Mouse (Mus musculus) midbrain, embryonic 13.5 days (tissue): ENCODE results near the gene Gm10447. TPM values are rescaled to one million over a fixed set of nuclear protein-coding genes. Genes with fewer than 3 reads are reported as not detected.
A peak's percentile ranks its signal among the peaks of the same experiment; 100 is the strongest.

Source experiments
- ATAC-seq: fragments of 200-750 bp; cut with Nextera tagmentation; 2 replicates; pipeline ENCODE4 v1.8.0; 2017; ENCODE audit warnings: mild to moderate bottlenecking, moderate TSS enrichment, moderate library complexity
- H3K27ac ChIP-seq: fragments of 300-500 bp; sonication (generic); 2 replicates; pipeline ENCODE4 v1.5.1; 2015; ENCODE audit warnings: inconsistent platforms, mild to moderate bottlenecking, moderate library complexity
- H3K27me3 ChIP-seq: fragments of 300-500 bp; sonication (generic); 2 replicates; pipeline ENCODE4 v1.6.1; 2015; ENCODE audit warnings: mild to moderate bottlenecking, inconsistent platforms
- H3K36me3 ChIP-seq: fragments of 300-500 bp; sonication (generic); 2 replicates; pipeline ENCODE4 v1.6.1; 2015; ENCODE audit warnings: mild to moderate bottlenecking, inconsistent platforms
- H3K4me1 ChIP-seq: fragments of 300-500 bp; sonication (generic); replicated peaks from 2 replicates; pipeline ENCODE4 v1.6.1; 2015; ENCODE audit warnings: inconsistent platforms
- H3K4me2 ChIP-seq: fragments of 300-500 bp; sonication (generic); replicated peaks from 2 replicates; pipeline ENCODE4 v1.6.1; 2015; ENCODE audit warnings: moderate library complexity, mild to moderate bottlenecking, inconsistent platforms
- H3K4me3 ChIP-seq: fragments of 300-500 bp; sonication (generic); replicated peaks from 2 replicates; pipeline ENCODE4 v1.5.1; 2015; ENCODE audit warnings: mild to moderate bottlenecking, inconsistent platforms
- H3K9ac ChIP-seq: fragments of 300-500 bp; sonication (generic); replicated peaks from 2 replicates; pipeline ENCODE4 v1.6.1; 2015; ENCODE audit warnings: mild to moderate bottlenecking, inconsistent platforms
- H3K9me3 ChIP-seq: fragments of 300-500 bp; sonication (generic); 2 replicates; pipeline ENCODE4 v1.6.1; 2016; ENCODE audit warnings: mild to moderate bottlenecking, inconsistent platforms
- WGBS: fragments of 180-500 bp; shearing (Covaris S2); methylation state at CpG from one replicate; pipeline ENCODE4 v1.1.7; 2015; 5-methylcytosine and 5-hydroxymethylcytosine counted together
- polyA plus RNA-seq: library from polyadenylated mRNA; unstranded; fragments of >200 nt; fragmentation: Nextera tagmentation; extraction: Ambion mirVana; gene quantifications from 2 replicates; pipeline ENCODE4 v1.2.1, GENCODE M21; 2015

Gm10447 gene
- polyA plus RNA-seq, 1 experiment from 2014 or later, result not detected

DNA sequence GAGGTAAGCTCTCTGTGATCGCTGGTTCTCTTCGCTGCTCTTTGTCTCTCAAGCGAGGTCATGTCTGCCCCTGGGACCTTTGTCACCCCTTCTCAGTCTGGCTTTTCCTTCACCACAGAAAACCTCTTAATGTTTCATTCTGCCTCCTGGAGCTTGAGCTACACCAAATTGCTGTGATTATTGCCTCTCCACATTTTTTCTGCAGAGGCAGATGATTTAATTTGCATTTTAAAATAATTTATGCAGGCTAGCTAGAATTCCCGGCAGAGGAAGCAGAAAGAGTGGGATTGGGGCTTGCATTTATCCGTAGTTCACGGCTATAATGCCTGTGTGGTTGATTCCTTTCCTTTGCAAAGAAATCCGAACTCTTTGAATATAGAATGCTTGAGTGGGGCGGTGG, 18.7 kb upstream of the Gm10447 start:
- Histone ChIP-seq H3K9ac (peak overlapping the region; percentile 40; the same call in 1 of the 2 replicates), H3K4me3 (peak overlapping the region; percentile 21), H3K27ac (peak overlapping the region; percentile 74), H3K36me3 (no peaks in the 10 kb centered on the region), H3K4me2 (peak overlapping the region; percentile 48), H3K4me1 (peaks cover 42% of the 10 kb centered on the region), H3K9me3 (no peaks in the 10 kb centered on the region), H3K27me3 (peaks cover 81% of the 10 kb centered on the region)
- peak; percentile 48; the same call in 1 of the 2 replicates for ATAC-seq
- 7% methylated on average over 8 of the region's 8 CpGs for WGBS

DNA sequence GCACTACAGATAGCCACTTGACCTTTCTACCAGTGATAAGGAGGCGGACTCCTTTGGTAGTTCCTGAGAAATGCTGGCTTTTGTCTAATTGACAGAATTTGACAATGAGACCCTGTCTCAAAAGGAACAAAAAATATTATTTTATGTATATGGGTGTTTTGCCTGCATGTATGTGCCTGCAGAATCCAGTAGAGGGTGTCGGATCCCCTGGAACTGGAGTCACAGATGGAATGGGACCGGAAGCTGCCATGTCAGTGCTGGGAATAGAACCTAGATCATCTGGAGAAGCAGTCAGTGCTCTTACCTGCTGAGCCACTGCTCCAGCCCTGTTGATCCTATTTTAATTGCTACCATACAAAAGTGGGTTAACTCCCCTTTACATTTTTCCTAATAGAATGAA, 15.8 kb upstream of the Gm10447 start:
- Histone ChIP-seq H3K27me3 (peaks cover 71% of the 10 kb centered on the region), H3K36me3 (no peaks in the 10 kb centered on the region), H3K27ac (no peak overlapping the region), H3K4me3 (no peak overlapping the region), H3K4me1 (peaks cover 36% of the 10 kb centered on the region), H3K9ac (no peak overlapping the region), H3K4me2 (no peak overlapping the region), H3K9me3 (no peaks in the 10 kb centered on the region)
- 82% methylated on average over 3 of the region's 3 CpGs for WGBS
- no peak for ATAC-seq

DNA sequence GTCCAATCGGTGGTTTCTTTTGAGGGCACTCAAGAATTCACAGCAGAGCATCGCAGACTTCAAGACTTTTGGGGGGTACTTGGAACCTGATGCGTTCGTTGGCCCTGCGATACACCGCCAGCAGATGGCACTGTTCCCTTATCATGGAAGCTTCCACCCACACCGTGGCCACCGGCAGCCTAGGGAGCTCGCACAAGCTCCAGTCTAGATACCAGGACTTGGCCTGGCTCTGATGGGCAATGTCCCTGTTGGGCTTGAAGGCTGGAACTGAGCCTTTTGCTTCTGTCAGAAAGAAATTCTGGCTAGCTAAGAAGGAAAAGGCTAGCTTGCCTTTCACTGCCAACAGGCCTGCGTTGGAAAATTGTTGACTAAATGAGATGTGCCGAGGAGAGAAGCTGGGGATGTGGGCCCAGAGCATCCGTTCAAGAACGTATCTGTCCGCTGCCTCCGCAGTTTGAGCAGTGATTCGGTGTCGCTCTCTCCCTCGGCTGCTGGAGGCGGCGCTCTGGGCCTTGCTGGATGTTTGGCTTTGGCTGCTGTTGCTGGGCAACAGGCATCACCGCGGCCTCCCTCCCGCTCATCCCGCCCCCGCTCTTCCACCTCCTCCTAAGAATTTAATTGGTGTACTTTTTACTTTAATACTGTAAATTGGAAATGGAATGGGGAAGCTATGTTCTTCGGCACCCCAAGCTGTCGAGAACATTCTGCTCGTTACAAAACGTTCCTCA, 13.2 kb upstream of the Gm10447 start, which contains the start of gene Gm9837:
TSS of gene Gm9837 (minus strand) at position 512 of the 728 bp plus-strand sequence.
- peak within 1 kb of the TSS; percentile 22 for H3K4me3 ChIP-seq
- H3K4me2 ChIP-seq, result peak within 1 kb of the TSS; percentile 54
- WGBS, result 2% methylated on average over 29 of the region's 29 CpGs
- peak within 1 kb of the TSS; percentile 30 for H3K27ac ChIP-seq
- no peaks in the 10 kb centered on the region for H3K36me3 ChIP-seq
- H3K27me3 ChIP-seq, result peaks cover 82% of the 10 kb centered on the region
- peaks cover 31% of the 10 kb centered on the region for H3K4me1 ChIP-seq
- H3K9me3 ChIP-seq, result no peaks in the 10 kb centered on the region
- ATAC-seq, result peak; percentile 88
- H3K9ac ChIP-seq, result peak within 1 kb of the TSS; percentile 8; the same call in 1 of the 2 replicates

- peak overlapping the region; percentile 54 for H3K4me2 ChIP-seq
- H3K27me3 ChIP-seq, result peaks cover 83% of the 10 kb centered on the region
- WGBS, result 40% methylated on average over 16 of the region's 16 CpGs
- H3K9me3 ChIP-seq, result no peaks in the 10 kb centered on the region
- no peak overlapping the region for H3K9ac ChIP-seq
- no peak overlapping the region for H3K27ac ChIP-seq
- H3K4me3 ChIP-seq, result 0 out of 2 replicates have a peak overlapping the region, but pooled peaks have one; percentile 22
- H3K4me1 ChIP-seq, result peaks cover 25% of the 10 kb centered on the region
- no peaks in the 10 kb centered on the region for H3K36me3 ChIP-seq
- no peak for ATAC-seq
Measured at GRCm38 (mm10) chr11:53469294-53469967, 12.5 kb upstream of the Gm10447 start.

DNA sequence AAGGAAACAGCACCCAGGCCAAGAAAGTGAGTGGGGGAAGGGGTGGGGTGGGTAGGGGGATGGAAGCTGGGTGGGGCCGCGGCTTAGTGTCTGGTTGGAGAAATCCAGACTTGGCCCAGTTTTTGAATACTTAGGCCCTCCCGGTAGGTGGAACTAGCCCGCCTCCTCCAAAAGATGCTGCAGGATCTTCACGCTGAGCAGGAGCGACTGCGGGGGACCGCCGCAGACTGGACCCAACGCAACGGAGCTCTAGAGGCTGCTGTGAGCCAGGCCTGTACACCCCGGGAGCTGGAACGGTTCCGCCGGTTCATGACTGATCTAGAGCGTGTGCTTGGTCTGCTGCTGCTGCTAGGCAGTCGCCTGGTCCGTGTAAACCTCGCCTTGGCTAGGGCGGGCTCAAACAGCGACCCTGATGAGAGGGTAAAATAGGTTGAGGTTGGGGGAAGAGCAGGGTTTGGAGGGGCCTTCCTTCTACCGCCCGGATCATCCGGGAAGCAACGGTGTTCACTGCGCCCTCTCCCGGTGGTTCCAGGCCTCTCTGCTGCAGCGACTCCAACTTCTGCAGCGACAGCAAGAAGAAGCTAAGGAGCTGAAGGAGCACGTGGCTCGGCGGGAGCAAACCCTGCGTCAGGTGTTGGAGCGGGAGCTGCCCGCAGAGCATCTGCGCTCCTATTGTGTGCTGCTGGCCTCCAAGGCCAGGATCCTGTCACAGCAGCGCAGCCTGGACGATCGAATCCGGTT, 9.5 kb upstream of the Gm10447 start:
- H3K27ac ChIP-seq, result no peak overlapping the region
- WGBS, result 5% methylated on average over 40 of the region's 40 CpGs
- peaks cover 36% of the 10 kb centered on the region for H3K4me1 ChIP-seq
- no peaks in the 10 kb centered on the region for H3K36me3 ChIP-seq
- H3K9me3 ChIP-seq, result no peaks in the 10 kb centered on the region
- H3K4me2 ChIP-seq, result peak overlapping the region; percentile 53
- ATAC-seq, result peak; percentile 49
- H3K4me3 ChIP-seq, result peak overlapping the region; percentile 22
- H3K9ac ChIP-seq, result no peak overlapping the region; the same call in 1 of the 2 replicates
- peaks cover 87% of the 10 kb centered on the region for H3K27me3 ChIP-seq

DNA sequence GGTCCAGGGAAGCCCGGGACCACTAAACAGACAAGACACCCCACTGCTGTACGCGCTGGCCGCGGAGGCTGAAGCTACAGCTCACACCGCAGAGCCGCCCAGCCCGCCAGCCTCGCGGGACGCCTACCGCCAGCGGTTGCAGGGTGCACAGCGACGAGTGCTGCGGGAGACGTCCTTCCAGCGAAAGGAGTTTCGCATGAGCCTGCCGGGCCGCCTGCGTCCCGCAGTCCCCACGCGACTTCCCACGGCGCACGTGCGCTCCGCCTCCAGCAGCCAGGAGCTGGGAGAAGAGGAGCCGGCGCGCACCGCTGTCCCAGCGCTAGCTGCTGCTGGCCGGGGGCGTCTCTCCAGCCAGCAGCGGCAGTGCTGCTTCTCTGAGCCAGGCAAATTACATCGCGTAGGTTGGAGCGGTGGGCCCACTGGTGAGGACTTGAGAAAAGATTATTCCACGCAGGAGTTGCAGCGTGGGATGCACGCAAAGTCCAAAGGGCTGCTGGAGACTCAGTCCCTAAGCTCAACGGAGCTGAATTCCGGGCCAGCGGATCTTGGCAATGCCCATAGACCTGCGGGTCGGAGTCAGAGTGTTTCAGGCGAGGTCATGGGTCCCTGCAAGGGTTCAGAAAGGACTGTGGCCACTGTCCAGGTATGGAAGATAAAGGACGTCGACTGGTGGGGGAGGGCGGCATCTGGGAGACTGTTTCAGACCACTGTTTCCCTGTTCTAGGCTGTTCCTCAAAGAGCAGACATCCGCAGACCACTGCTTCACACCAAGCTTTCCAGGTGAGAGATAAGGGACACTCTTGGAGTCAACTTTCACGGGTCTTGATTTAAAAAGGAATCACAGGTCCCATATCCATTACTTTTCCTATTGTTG, 6.9 kb upstream of the Gm10447 start:
- peak overlapping the region; percentile 56 for H3K9ac ChIP-seq
- H3K4me3 ChIP-seq, result peak overlapping the region; percentile 42
- H3K36me3 ChIP-seq, result no peaks in the 10 kb centered on the region
- peak; percentile 27; the same call in 1 of the 2 replicates for ATAC-seq
- 6% methylated on average over 55 of the region's 55 CpGs for WGBS
- H3K27ac ChIP-seq, result no peak overlapping the region
- peaks cover 20% of the 10 kb centered on the region for H3K4me1 ChIP-seq
- peaks cover 96% of the 10 kb centered on the region for H3K27me3 ChIP-seq
- no peaks in the 10 kb centered on the region for H3K9me3 ChIP-seq
- peak overlapping the region; percentile 72 for H3K4me2 ChIP-seq

DNA sequence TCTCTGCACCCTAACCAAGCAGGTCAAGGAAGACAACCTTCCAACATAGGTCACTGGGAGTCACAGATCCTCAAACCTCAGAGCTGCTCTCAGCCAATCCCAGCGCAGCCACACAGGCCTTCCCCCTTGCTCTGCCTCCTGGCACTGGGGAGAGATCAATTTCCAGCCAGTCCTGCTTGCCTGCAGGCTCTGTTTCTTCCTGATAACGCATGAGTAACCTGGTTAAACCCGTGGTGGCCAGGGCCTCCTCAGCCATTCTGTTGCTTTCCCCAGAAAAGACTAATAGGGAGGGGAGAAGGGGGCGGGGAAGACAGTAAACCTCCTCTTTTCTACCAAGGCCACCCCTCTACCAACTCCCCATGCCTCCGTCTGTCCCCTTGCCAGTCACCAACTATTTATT, 4.8 kb upstream of the Gm10447 start:
- 19% methylated on average over 5 of the region's 5 CpGs for WGBS
- no peak for ATAC-seq

DNA sequence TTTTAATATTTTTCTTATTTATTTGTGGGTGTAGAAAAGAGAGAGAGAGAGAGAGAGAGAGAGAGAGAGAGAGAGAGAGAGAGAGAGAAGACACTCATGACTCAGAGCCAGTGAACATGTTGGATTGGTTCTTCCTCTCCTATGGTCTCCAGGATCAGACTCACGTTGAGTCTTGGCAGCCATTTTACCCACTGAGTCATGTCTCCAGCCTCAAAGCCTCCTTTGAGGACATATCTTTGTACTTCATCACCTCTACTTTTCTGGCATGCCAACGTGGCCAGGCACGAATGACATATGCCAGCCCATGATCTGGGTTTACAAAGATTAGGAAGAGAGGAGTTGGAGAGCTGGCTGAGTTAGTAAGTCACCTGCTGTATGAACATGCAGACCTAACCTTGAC, 3.3 kb upstream of the Gm10447 start:
- WGBS, result 84% methylated on average over 3 of the region's 3 CpGs
- H3K4me1 ChIP-seq, result peaks cover 23% of the 10 kb centered on the region
- H3K9ac ChIP-seq, result no peak overlapping the region

More for the DNA sequence above, 4.8 kb upstream of the Gm10447 start:
- no peak overlapping the region for H3K27ac ChIP-seq
- H3K9ac ChIP-seq, result no peak overlapping the region
- H3K36me3 ChIP-seq, result no peaks in the 10 kb centered on the region
- H3K9me3 ChIP-seq, result no peaks in the 10 kb centered on the region
- H3K4me2 ChIP-seq, result no peak overlapping the region
- peaks cover 97% of the 10 kb centered on the region for H3K27me3 ChIP-seq
- no peak overlapping the region for H3K4me3 ChIP-seq
- peaks cover 25% of the 10 kb centered on the region for H3K4me1 ChIP-seq

DNA sequence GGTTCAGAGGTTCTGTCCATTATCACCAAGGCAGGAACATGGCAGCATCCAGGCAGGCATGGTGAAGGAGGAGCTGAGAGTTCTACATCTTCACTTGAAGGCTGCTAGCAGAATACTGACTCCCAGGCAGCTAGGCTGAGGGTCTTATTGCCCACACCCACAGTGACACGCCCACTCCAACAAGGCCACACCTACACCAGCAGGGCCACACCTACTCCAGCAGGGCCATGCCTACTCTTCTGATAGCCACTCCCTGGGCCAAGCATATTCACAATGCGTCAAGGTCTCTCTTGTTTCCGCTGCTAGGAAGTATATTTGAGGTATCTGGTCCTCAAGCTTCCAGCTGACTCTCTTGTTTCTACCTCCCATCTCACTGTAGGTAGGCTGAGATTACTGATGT, 2.1 kb upstream of the Gm10447 start:
- Histone ChIP-seq H3K36me3 (no peaks in the 10 kb centered on the region), H3K9me3 (no peaks in the 10 kb centered on the region), H3K4me1 (peaks cover 21% of the 10 kb centered on the region), H3K4me3 (no peak overlapping the region), H3K27ac (no peak overlapping the region), H3K4me2 (no peak overlapping the region), H3K9ac (no peak overlapping the region), H3K27me3 (peaks cover 88% of the 10 kb centered on the region)
- ATAC-seq, result no peak
- 64% methylated on average over 3 of the region's 3 CpGs for WGBS

More for the DNA sequence above, 3.3 kb upstream of the Gm10447 start:
- Histone ChIP-seq H3K36me3 (no peaks in the 10 kb centered on the region), H3K4me2 (no peak overlapping the region), H3K9me3 (no peaks in the 10 kb centered on the region), H3K4me3 (no peak overlapping the region), H3K27ac (no peak overlapping the region), H3K27me3 (peaks cover 96% of the 10 kb centered on the region)
- ATAC-seq, result no peak

- peak overlapping the region; percentile 46 for H3K4me3 ChIP-seq
- no peaks in the 10 kb centered on the region for H3K9me3 ChIP-seq
- 3% methylated on average over 29 of the region's 29 CpGs for WGBS
- ATAC-seq, result peak; percentile 72; the same call in 1 of the 2 replicates
- no peaks in the 10 kb centered on the region for H3K36me3 ChIP-seq
- no peak overlapping the region for H3K27ac ChIP-seq
- peaks cover 11% of the 10 kb centered on the region for H3K4me1 ChIP-seq
- peaks cover 72% of the 10 kb centered on the region for H3K27me3 ChIP-seq
- H3K4me2 ChIP-seq, result peak overlapping the region; percentile 80
- peak overlapping the region; percentile 63 for H3K9ac ChIP-seq
Measured at GRCm38 (mm10) chr11:53457372-53457954, 553 bp upstream of the Gm10447 start.

DNA sequence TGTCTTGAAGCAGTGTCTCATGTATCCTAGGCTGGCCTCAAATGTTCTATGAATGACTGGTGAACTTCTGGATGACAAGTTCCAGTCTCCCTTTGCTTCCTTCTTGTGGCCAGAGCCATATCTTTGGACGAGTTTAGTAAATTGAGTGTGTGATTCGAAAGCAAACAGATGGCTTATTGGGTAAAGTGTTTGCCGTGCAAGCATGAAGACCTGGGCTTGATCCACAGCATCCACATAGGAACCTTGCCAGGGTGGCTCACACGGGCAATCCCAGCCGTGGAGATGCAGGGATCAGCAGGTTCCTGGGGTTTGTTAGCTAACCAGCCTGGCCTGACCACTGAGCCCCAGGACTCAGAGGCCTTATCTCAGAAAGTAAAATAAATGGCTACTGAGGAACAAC, 3.9 kb downstream of the Gm10447 start:
- no peak overlapping the region for H3K9ac ChIP-seq
- H3K9me3 ChIP-seq, result no peaks in the 10 kb centered on the region
- 88% methylated on average over 5 of the region's 5 CpGs for WGBS
- no peak for ATAC-seq
- peaks cover 31% of the 10 kb centered on the region for H3K27me3 ChIP-seq
- H3K27ac ChIP-seq, result no peak overlapping the region
- no peak overlapping the region for H3K4me2 ChIP-seq
- no peaks in the 10 kb centered on the region for H3K36me3 ChIP-seq
- H3K4me3 ChIP-seq, result no peak overlapping the region
- H3K4me1 ChIP-seq, result peaks cover 11% of the 10 kb centered on the region
